Mouse (Mus musculus) fibroblast of lung, adult 2 months (primary cell): ENCODE data around the gene Mzf1.
"Not testable (repeated sequence)": the region's sequence is repeated elsewhere in the genome, so short reads cannot be mapped to it uniquely, and the experiment has no call there.

ENCODE experiments used
- DNase-seq: peaks from one replicate; pipeline ENCODE4 v3.0.0-alpha.2; 2011; ENCODE audit warnings: low read depth

Mzf1 gene

GRCm38 (mm10) chr7:13054287-13055010 is at the start of gene Mzf1:
Mzf1 (minus strand) TSS chr7:13054764.
- DNase-seq, result peak; percentile 82

- DNase-seq, result no peak
These were observed 40.5 kb upstream of the Mzf1 start, which contains the start of gene Vmn1r85 for GRCm38 (mm10) chr7:13095073-13095472. Vmn1r85 (minus strand) TSS chr7:13095173.

DNA sequence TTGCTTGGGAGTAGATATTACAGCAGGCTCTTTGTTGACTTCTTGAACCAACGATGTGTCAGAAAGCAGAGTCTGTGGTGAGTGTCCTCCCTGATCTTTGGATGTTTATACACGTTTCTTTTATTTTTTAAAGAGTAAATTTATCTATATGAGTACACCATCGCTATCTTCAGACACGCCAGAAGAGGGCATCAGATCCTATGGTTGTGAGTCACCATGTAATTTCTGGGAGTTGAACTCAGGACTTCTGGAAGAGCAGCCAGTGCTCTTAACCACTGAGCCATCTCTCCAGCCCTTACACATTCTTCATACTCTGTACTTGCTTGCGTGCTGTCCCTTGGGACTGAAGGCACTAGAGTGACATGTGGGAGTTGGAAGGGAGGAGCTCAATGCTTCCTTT is 17.7 kb upstream of the Mzf1 start:
- DNase-seq, result no peak

- DNase-seq, result not testable (repeated sequence)
These were observed 8.8 kb upstream of the Mzf1 start for GRCm38 (mm10) chr7:13063399-13063798.

DNA sequence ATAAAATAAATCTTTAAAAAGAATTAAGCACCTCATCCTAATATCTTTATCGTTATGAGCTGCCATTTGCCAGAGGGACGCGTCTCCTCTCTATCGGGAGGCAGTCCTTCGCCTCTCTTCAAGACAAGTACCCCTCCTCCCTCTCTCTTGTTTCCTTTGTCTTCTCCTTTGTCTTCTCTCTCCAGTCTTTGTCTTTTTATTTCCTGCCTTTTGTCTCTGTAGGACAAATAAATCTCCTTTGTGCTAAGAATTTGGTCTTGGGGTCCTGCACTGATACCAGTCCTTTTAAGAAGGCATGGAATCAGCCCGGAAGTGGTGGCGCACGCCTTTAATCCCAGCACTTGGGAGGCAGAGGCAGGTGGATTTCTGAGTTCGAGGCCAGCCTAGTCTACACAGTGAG is 5.0 kb upstream of the Mzf1 start:
- no peak for DNase-seq

GRCm38 (mm10) chr7:13056913-13057700 is 2.5 kb upstream of the Mzf1 start:
- DNase-seq, result no peak

GRCm38 (mm10) chr7:13053961-13054286 is 640 bp downstream of the Mzf1 start:
- DNase-seq, result no peak

DNA sequence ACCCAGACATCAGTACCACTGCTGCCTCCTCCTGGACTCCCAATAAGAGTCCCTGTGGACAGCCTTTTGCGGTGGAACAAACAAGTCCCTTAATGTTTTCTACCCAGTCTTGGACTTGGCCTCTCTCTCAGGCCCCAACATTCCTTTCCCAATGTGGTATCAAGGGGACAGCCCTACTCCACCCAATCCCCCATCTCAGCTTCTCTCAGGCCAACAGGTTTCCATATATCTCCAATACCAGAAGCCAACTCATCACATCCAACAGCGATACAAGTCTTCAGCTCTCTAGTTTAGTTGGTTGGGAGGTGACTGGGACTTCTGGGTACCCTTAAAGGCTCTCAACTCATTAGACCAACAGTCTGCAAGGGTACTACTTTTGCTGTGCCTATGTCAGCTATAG is 1.1 kb downstream of the Mzf1 start:
- no peak for DNase-seq

- no peak for DNase-seq
These were observed 1.6 kb downstream of the Mzf1 start for GRCm38 (mm10) chr7:13053001-13053400.

DNA sequence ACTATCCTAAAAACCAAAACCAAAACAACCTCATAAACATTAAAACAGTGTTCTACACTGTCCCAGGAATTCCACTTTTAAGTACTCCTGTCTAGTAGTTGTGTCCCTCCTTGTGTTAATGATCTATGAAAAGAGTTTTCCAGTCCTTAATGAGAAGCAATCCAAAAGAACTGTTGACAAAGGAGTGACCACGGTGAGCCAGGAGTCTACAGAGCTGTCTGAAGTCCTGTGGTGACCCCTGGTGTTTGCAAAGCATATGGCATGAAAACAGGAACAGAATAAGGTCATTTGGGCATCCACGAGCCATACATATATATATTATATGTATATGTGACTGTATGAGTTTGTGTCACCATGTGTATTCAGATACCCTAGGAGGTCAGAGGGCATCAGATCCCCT is 8.5 kb downstream of the Mzf1 start:
- DNase-seq, result no peak

GRCm38 (mm10) chr7:13044254-13044625 is 10.3 kb downstream of the Mzf1 start:
- no peak for DNase-seq

DNA sequence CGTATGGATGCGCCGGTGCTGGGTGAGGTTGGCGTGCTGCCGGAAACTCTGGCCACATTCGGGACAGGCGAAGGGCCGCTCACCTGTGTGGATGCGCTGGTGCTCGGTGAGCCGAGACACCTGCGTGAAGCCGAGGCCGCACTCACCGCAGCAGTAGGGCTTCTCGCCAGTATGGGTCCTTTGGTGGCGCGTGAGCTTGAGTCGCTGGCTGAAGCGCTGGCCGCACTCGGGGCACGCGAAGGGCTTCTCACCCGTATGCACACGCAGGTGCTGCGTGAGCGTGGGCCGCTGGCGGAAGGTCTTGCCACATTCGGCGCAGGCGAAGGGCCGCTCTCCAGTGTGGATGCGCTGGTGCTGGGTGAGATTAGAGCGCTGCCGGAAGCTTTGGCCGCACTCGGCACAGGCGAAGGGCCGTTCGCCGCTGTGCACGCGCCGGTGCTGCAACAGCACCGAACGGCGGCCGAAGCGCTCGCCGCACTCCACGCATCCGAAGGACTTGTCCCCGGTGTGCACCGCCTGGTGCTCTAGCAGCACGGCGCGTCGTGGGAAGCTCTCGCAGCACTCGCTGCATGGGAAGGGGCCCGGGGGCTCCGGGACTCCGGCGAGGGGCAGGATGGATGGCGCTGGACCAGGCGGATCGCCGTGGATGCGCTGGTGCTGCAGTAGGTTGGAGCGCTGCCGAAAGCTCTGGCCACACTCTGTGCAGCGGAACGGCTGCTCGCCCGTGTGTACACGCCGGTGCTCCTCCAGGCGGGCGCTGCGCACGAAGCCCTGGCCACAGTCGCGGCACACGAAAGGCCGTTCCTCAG is 10.9 kb downstream of the Mzf1 start:
- DNase-seq, result no peak

DNA sequence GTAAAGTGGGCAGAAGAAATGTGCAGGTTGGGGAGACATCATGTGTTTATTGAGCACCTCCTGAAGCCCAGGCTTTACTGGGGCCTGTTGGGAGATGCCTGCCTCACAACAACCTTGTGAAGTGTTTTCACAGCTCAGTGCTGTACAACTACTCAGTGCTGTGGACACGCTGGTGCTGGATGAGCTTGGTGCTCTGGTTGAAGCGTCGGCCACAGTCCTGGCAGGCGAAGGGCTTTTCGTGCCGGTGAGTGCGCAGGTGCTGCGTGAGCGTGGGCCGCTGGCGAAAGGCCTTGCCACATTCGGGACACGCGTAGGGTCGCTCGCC is 11.5 kb downstream of the Mzf1 start:
- no peak for DNase-seq

- no peak for DNase-seq
These were observed 12.1 kb downstream of the Mzf1 start for GRCm38 (mm10) chr7:13042511-13042910.

DNA sequence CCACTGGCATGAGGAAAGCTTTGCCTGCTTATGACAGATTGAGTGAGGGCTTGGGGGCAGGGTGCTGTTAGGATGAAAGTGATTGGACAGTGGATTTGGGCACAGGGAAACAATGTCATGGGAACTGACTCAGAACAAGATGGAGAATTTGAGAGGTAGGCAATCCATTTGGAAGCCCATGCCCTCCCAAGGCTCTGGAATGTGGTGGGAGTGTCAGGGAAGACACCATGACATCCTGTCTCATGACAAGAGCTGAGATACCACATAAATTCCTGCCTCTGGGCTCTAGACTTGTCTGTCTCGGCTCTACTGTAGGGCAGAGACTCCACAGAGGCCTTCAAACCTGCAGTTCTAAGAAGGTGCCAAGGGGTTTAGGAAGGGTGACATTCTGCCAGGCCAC is 13.3 kb downstream of the Mzf1 start:
- no peak for DNase-seq

GRCm38 (mm10) chr7:13039181-13039580 is 15.4 kb downstream of the Mzf1 start:
- no peak for DNase-seq

DNA sequence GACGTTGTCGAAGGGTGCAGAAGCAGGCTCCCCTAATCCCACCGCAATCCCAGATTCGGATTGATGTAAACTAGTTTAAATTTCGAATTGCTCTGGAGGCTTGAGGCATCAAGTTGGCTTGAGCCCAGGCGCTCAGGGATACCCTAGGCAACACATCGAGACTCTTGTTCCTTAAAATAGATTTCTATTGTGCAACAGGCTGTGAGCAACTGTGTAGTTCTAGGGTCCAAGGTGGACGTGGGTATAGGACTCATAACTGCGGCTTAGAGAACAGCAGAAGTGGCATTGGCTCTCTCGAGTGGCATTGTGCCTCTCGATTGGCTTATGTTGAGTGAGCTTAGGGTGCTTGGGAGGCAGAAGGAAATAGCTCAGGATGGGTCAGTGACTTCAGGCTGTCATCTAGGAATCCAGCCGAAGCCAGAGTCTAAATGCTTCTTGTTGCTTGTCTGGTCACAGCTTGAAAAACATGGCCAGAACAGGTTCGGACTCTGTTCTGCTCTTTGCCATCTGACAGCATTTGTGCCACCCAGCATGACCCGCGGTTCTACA is 15.9 kb downstream of the Mzf1 start:
- no peak for DNase-seq

DNA sequence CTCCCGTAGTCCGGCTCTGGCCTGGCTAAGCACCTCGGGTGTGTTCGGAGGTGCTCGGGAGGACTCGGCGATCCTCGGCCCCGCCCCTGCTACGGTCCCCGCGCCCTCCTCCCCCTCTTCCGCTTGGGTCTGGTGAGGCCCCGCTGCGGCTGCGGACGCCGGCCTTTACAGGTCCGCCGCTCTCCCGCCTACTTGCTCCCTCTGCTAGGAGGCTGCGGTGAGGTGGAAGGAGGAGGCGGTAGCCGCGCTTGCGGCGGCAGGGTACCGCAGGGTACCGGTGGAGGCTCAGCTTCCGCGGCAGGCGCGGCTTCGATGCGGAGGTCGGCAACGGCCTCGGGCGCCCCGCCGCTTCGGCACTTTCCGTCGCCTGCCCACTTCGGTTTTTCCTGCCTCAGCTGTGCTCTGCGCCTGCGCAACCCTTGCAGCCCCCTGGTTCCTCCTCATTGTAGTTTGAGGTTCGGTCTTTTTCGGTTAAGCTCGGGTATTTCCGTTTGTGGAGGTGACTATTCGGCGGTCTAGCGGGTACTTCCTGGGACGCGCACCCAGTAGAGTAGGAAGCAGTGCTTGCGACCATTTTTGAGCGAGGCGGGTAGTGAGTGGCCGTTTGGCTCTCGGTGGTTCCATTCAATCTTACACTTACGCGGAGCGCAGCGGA is 16.5 kb downstream of the Mzf1 start, which contains the start of gene Ube2m:
Gene Ube2m (minus strand): TSS at position 375 of the 655 bp plus-strand sequence.
- DNase-seq, result peak; percentile 91

DNA sequence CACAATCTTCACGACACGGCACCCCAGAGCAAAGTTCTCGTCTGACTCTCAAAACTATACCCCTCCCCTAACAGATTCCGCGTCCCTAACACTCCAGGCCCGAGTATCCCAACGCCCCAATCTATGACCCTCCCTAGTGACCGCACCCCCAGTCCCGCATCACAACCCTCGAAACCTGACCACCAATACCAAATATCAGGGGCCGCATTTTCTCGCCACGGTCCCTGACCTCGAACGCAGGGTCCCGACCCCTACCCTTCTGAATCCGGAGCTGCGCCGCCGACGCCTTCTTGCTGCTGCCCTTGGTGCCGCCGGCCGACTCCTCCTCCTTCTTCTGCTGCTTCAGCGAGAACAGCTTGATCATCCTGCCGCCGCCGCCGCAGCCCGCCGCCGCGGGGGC is 17.2 kb downstream of the Mzf1 start:
- DNase-seq, result no peak

GRCm38 (mm10) chr7:13036806-13037205 is 17.8 kb downstream of the Mzf1 start:
- no peak for DNase-seq

DNA sequence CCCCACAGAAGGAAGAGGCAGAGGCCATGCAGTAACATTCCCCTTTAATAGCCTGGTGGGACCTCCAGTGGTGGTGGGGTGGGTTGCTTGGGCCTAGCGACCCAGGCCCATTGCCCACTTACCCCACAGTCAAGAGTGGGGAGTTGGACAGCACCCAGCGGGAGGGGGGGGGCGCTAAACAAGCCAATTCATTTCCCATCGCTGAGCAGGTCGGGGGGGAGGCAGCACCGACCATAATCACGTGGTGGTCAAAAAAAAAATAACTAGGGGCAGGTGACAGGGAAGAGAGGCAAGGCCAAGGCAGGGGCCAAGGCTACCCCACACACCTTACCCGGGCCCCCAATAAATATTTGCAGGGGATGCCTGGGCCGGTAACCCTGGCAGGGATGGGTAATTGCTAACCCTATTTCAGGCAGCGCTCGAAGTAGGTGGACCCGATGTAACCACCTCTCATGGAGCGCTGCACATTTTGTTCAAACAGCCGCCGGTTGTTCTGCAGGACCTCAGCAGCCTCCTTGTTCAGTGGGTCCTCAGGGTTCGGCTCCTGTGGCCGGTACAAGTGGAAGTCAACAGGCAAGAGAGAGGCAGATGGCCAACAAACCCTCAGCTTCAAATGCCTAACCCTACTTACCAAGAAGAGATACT is 19.2 kb downstream of the Mzf1 start:
- no peak for DNase-seq
